Mouse (Mus musculus): ENCODE results near the gene Olfr221. TPM values are rescaled to one million over a fixed set of nuclear protein-coding genes. Genes with fewer than 3 reads are reported as not detected.

Olfr221 gene
- polyA plus RNA-seq, 1 experiment: not detected

GRCm38 (mm10) chr14:52014271-52014760 is 27.9 kb downstream of the Olfr221 start:
- Histone ChIP-seq H3K4me1 (ENCODE audit: control insufficient read depth, insufficient read depth, insufficient read length, low read length) (peaks cover 14% of the 10 kb centered on the region; the same call in 1 of the 2 replicates), H3K4me3 (ENCODE audit: insufficient read depth, low read depth, low read length) (no peak overlapping the region), H3K27ac (replicated peaks; ENCODE audit: low read depth, low read length) (no peak overlapping the region)

DNA sequence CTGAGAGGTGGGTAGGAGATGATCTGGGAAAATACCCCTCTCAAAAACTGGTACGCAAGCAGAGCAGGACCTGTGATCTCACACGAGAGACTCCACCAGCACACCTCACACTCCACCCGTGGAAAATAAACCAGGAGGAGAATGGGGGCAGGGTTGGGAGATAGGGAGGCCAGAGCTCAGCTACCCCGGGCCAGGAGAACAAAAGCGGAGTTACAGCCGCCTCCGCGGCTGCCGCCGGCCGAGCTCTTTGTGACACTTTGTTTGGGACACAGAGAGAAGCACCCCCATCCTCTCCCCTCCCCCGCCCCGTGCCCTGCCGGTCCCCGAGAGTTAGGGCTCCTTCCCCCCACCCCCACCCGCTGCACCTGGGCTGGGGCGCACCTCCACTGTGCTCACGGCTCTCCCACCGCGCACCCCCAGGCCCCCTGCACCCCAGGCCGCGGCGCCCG is 28.5 kb downstream of the Olfr221 start:
- Histone ChIP-seq H3K4me1 (ENCODE audit: control insufficient read depth, insufficient read depth, insufficient read length, low read length) (peaks cover 14% of the 10 kb centered on the region; the same call in 1 of the 2 replicates), H3K27ac (replicated peaks; ENCODE audit: low read depth, low read length) (peak overlapping the region; percentile 22)

DNA sequence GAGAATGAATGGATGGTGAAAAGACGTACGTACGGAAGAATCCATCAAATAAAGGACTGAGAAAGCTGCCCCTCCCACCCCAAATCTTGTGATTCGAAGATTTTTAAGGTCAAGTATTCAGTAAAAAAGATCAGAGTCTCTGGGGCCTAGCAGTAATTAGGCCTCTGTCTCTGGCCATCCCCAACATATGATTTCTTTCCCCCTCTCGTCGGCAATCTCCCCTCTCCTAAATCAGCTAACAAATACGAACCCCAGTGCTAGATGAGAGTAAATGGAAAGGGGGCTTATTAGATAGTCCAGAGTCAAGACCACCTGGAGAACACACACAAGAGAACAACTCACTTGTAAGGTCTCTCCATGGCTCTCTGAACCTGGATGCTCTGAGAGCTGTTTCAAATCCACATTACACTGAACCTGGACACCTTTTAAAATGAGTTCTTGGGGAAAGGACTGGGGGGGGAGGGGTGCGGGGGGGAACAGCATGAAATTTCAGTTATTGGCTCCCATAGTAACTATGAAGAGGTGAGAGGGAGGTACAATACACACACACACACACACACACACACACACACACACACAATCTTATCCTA is 29.1 kb downstream of the Olfr221 start:
- Histone ChIP-seq H3K4me1 (ENCODE audit: control insufficient read depth, insufficient read depth, insufficient read length, low read length) (peaks cover 14% of the 10 kb centered on the region; the same call in 1 of the 2 replicates), H3K27ac (replicated peaks; ENCODE audit: low read depth, low read length) (no peak overlapping the region; the same call in 1 of the 2 replicates), H3K4me3 (ENCODE audit: insufficient read depth, low read depth, low read length) (peak overlapping the region; percentile 41; the same call in 1 of the 2 replicates)

More for the DNA sequence above, 28.5 kb downstream of the Olfr221 start:
- H3K4me3 ChIP-seq (ENCODE audit: insufficient read depth, low read depth, low read length): peak overlapping the region; percentile 41

DNA sequence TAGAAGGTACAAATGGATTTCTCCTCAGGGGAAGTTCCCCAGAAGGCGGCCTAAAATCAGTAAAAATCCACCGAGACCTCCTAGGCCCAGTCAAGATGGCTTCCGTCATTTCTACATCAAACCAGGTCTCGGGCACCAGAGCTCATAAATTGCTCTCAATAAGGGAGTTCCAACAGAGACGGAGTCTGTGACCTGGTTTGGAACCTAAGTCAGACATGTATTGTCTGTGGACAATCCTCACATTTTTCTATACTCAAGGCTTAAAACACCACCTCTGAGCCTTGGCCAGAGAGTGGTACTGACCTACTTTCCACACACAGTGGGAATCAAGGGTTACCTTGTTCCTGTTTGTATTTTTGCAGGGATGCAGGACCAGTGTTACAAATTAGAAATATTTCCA is 29.7 kb downstream of the Olfr221 start:
- Histone ChIP-seq H3K4me1 (ENCODE audit: control insufficient read depth, insufficient read depth, insufficient read length, low read length) (peaks cover 14% of the 10 kb centered on the region; the same call in 1 of the 2 replicates), H3K27ac (replicated peaks; ENCODE audit: low read depth, low read length) (no peak overlapping the region), H3K4me3 (ENCODE audit: insufficient read depth, low read depth, low read length) (no peak overlapping the region)

- H3K4me1 ChIP-seq (ENCODE audit: control insufficient read depth, insufficient read depth, insufficient read length, low read length): peaks cover 14% of the 10 kb centered on the region; the same call in 1 of the 2 replicates
Measured at GRCm38 (mm10) chr14:52012085-52012484, 30.2 kb downstream of the Olfr221 start.

DNA sequence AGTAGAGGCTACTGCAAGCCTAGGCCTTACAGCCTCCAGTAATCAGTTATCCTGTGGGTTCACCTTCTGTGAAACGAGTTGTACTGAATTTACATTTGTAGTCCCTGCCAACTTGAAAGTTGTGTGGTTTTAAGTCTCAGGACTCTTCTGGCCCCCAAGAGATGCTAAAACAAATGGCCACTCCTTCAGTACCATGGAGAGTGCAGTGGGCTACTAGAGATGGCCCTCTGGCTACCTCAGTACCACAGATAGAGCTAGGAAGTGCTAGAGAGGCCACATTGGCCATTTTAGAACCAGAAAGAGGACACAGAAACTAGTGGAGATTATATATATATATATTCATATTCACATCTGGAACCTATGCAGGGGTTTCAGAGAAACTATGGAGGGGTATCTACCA is 30.6 kb downstream of the Olfr221 start:
- Histone ChIP-seq H3K4me3 (ENCODE audit: insufficient read depth, low read depth, low read length) (no peak overlapping the region), H3K4me1 (ENCODE audit: control insufficient read depth, insufficient read depth, insufficient read length, low read length) (peaks cover 12% of the 10 kb centered on the region; the same call in 1 of the 2 replicates), H3K27ac (replicated peaks; ENCODE audit: low read depth, low read length) (no peak overlapping the region)

More at GRCm38 (mm10) chr14:52012085-52012484, 30.2 kb downstream of the Olfr221 start:
- Histone ChIP-seq H3K27ac (replicated peaks; ENCODE audit: low read depth, low read length) (no peak overlapping the region), H3K4me3 (ENCODE audit: insufficient read depth, low read depth, low read length) (no peak overlapping the region)

- peaks cover 3% of the 10 kb centered on the region; the same call in 1 of the 2 replicates for H3K4me1 ChIP-seq (ENCODE audit: control insufficient read depth, insufficient read depth, insufficient read length, low read length)
- no peak overlapping the region for H3K4me3 ChIP-seq (ENCODE audit: insufficient read depth, low read depth, low read length)
- no peak overlapping the region for H3K27ac ChIP-seq (replicated peaks; ENCODE audit: low read depth, low read length)
Measured at GRCm38 (mm10) chr14:52010446-52011111, 31.7 kb downstream of the Olfr221 start.

DNA sequence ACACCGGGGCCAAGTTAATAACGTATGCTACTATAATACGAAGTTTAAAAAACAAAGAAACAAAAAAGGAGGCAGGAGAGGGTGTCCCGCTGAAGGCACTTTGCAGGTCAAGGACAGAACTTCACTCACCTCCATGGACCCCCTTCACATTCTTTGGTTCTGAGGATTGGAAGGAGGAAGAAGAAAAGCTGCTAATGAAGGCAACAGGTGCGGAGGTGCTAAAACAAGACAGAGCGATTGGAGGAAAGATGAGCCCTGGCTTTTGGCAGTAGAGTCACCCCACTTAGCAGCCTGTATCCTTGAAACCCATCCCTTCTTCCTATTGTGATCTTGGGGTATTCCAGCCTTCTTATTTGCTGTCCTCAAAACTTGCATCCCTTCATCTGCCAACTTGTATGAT is 32.4 kb downstream of the Olfr221 start:
- no peak overlapping the region for H3K4me3 ChIP-seq (ENCODE audit: insufficient read depth, low read depth, low read length)
- no peaks in the 10 kb centered on the region for H3K4me1 ChIP-seq (ENCODE audit: control insufficient read depth, insufficient read depth, insufficient read length, low read length)
- H3K27ac ChIP-seq (replicated peaks; ENCODE audit: low read depth, low read length): no peak overlapping the region

GRCm38 (mm10) chr14:52009361-52009760 is 32.9 kb downstream of the Olfr221 start:
- no peaks in the 10 kb centered on the region for H3K4me1 ChIP-seq (ENCODE audit: control insufficient read depth, insufficient read depth, insufficient read length, low read length)

DNA sequence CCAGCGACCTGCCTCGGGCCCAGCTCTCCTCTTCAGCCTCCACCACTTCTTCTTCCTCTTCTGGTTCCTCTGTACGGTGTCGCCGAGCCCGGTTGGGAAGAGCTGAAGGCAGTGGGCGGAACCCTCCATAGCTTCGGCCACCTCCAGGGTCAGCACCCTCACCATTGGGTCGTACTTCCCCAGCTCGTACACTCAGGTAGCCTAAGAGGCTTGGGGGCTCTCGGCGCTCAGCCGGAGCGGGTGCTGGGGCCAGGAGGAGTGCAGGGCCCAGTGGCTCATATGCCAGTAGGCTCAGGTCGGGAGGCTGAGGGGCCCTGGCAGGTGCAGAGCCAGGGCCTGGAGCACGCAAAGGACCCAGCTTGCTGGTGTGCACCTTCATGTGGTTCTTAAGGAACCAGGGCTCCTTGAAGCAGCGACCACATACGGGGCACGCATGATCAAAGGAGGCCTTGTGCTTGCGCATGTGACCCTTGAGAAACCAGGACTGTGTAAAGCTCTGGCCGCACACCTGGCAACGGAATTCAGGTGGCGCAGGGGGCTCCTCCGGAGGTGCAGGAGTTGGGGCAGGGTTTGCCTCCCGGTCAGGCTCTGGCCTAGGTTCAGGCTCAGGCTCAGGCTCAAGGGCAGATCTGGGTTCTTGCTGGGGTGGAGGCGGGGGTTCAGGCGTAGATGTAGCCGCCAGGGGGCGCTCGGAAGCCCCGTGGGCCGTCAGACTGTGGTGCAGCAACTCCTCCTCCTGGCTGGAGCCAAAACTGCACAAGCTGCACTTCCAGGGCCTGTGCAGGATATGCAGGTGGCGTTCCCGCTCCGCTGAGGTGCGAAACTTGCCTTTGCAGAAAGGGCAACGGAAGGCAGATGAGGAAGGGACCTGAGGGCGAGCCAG is 33.7 kb downstream of the Olfr221 start:
- H3K27ac ChIP-seq (replicated peaks; ENCODE audit: low read depth, low read length): no peak overlapping the region
- no peak overlapping the region for H3K4me3 ChIP-seq (ENCODE audit: insufficient read depth, low read depth, low read length)

More at GRCm38 (mm10) chr14:52009361-52009760, 32.9 kb downstream of the Olfr221 start:
- Histone ChIP-seq H3K4me3 (ENCODE audit: insufficient read depth, low read depth, low read length) (no peak overlapping the region), H3K27ac (replicated peaks; ENCODE audit: low read depth, low read length) (no peak overlapping the region)

GRCm38 (mm10) chr14:52006771-52007170 is 35.5 kb downstream of the Olfr221 start:
- Histone ChIP-seq H3K27ac (replicated peaks; ENCODE audit: low read depth, low read length) (no peak overlapping the region), H3K4me1 (ENCODE audit: control insufficient read depth, insufficient read depth, insufficient read length, low read length) (no peaks in the 10 kb centered on the region)

More for the DNA sequence above, 33.7 kb downstream of the Olfr221 start:
- H3K4me1 ChIP-seq (ENCODE audit: control insufficient read depth, insufficient read depth, insufficient read length, low read length): no peaks in the 10 kb centered on the region

DNA sequence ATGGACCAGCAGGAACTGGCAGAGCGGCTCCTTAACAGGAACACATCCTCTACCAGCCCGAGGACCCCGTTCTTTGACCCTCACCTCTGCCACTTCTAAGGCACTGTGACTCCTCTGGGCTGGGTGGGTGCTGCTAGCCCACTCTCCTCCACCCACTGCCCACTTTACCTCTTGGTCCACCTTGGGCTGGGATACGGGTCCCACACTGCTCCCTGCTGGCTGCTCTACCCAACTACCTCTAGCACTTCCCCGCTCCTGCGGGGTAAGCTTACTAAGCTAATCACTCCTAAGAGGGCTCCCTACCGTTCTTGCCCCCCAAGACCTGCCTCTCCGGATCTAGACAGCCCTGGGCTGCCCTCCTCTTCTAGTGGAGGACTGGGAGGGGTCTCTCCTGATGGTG is 36.0 kb downstream of the Olfr221 start:
- Histone ChIP-seq H3K4me1 (ENCODE audit: control insufficient read depth, insufficient read depth, insufficient read length, low read length) (no peaks in the 10 kb centered on the region), H3K27ac (replicated peaks; ENCODE audit: low read depth, low read length) (no peak overlapping the region), H3K4me3 (ENCODE audit: insufficient read depth, low read depth, low read length) (no peak overlapping the region)

More at GRCm38 (mm10) chr14:52006771-52007170, 35.5 kb downstream of the Olfr221 start:
- H3K4me3 ChIP-seq (ENCODE audit: insufficient read depth, low read depth, low read length): no peak overlapping the region

GRCm38 (mm10) chr14:52005616-52006015 is 36.6 kb downstream of the Olfr221 start:
- H3K4me3 ChIP-seq (ENCODE audit: insufficient read depth, low read depth, low read length): no peak overlapping the region
- H3K4me1 ChIP-seq (ENCODE audit: control insufficient read depth, insufficient read depth, insufficient read length, low read length): no peaks in the 10 kb centered on the region
- no peak overlapping the region for H3K27ac ChIP-seq (replicated peaks; ENCODE audit: low read depth, low read length)

DNA sequence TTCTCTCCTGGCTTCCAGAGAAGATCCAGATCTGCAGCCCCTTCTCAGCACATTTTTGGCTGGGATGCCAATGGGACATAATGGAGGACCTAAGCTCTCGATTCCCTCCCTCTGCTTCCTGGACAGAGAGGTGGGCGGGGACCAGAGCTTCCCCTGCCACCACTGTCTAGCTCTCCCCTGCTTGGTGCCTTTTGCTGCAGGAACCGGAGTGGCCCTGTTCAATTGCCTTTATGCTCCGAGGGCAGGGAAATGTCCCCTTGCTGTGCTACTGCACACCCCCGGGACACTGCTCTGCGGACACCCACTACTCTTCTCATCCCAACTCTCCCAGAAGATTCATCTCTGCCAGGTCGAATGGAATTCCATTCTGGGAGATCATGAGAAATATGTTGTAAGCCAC is 37.1 kb downstream of the Olfr221 start:
- Histone ChIP-seq H3K4me3 (ENCODE audit: insufficient read depth, low read depth, low read length) (no peak overlapping the region), H3K27ac (replicated peaks; ENCODE audit: low read depth, low read length) (no peak overlapping the region), H3K4me1 (ENCODE audit: control insufficient read depth, insufficient read depth, insufficient read length, low read length) (no peaks in the 10 kb centered on the region)
